Mouse (Mus musculus): ENCODE data around the gene Hoxa11.

GRCm38 (mm10) chr6:52230516-52231165 is 15.0 kb downstream of the Hoxa11 start, which contains the start of gene Hoxa9:
- TF ChIP-seq CTCF (IDR thresholded peaks at IDR 0.05; ENCODE audit: insufficient read depth, low read depth, low read length) (no peak), POLR2A (IDR thresholded peaks at IDR 0.05; ENCODE audit: insufficient read depth, low read depth, low read length) (no peak)

Data from olfactory bulb, adult 2 months (tissue).